Mouse (Mus musculus): Measurements from ENCODE around the gene Ap5m1. TPM values are rescaled to one million over a fixed set of nuclear protein-coding genes. Genes with fewer than 3 reads are reported as not detected.

Gene Ap5m1
- polyA plus RNA-seq, 1 experiment from 2014 or later, result 26.4 TPM

- no peak overlapping the region for H3K9ac ChIP-seq (ENCODE audit: low read length)
- no peak for ATAC-seq (ENCODE audit: insufficient read depth, low FRiP score)
- no peaks in the 10 kb centered on the region for H3K27me3 ChIP-seq (ENCODE audit: control insufficient read depth, insufficient read depth, low read length)
- 82% methylated on average over 2 of the region's 2 CpGs for WGBS
- no peaks in the 10 kb centered on the region for H3K9me3 ChIP-seq (replicated peaks; ENCODE audit: control insufficient read depth, low read length)
- no peak overlapping the region for H3K4me3 ChIP-seq (replicated peaks; ENCODE audit: low read length)
- no peaks in the 10 kb centered on the region for H3K36me3 ChIP-seq (ENCODE audit: control insufficient read depth, insufficient read depth, low read length)
- no peak overlapping the region for H3K27ac ChIP-seq (ENCODE audit: low read length)
- no peaks in the 10 kb centered on the region for H3K4me1 ChIP-seq (ENCODE audit: control insufficient read depth, insufficient read depth, low read length)
- no peak overlapping the region for H3K4me2 ChIP-seq (ENCODE audit: low read depth, low read length)
Observed at GRCm38 (mm10) chr14:49072837-49073236, 6.9 kb downstream of the Ap5m1 start.

- H3K27ac ChIP-seq (ENCODE audit: low read length), result no peak overlapping the region
- WGBS, result 97% methylated on average over 7 of the region's 7 CpGs
- H3K4me3 ChIP-seq (replicated peaks; ENCODE audit: low read length), result no peak overlapping the region
- no peaks in the 10 kb centered on the region for H3K9me3 ChIP-seq (replicated peaks; ENCODE audit: control insufficient read depth, low read length)
- no peak overlapping the region for H3K9ac ChIP-seq (ENCODE audit: low read length)
- H3K4me2 ChIP-seq (ENCODE audit: low read depth, low read length), result no peak overlapping the region
- no peaks in the 10 kb centered on the region for H3K27me3 ChIP-seq (ENCODE audit: control insufficient read depth, insufficient read depth, low read length)
- ATAC-seq (ENCODE audit: insufficient read depth, low FRiP score), result no peak
- H3K4me1 ChIP-seq (ENCODE audit: control insufficient read depth, insufficient read depth, low read length), result no peaks in the 10 kb centered on the region
- no peaks in the 10 kb centered on the region for H3K36me3 ChIP-seq (ENCODE audit: control insufficient read depth, insufficient read depth, low read length)
Observed at GRCm38 (mm10) chr14:49073896-49074295, 8.0 kb downstream of the Ap5m1 start.

GRCm38 (mm10) chr14:49074361-49074760 lies 8.5 kb downstream of the Ap5m1 start:
- Histone ChIP-seq H3K4me3 (replicated peaks; ENCODE audit: low read length) (no peak overlapping the region), H3K27ac (ENCODE audit: low read length) (no peak overlapping the region), H3K36me3 (ENCODE audit: control insufficient read depth, insufficient read depth, low read length) (no peaks in the 10 kb centered on the region), H3K9ac (ENCODE audit: low read length) (no peak overlapping the region), H3K9me3 (replicated peaks; ENCODE audit: control insufficient read depth, low read length) (no peaks in the 10 kb centered on the region), H3K4me2 (ENCODE audit: low read depth, low read length) (no peak overlapping the region), H3K27me3 (ENCODE audit: control insufficient read depth, insufficient read depth, low read length) (no peaks in the 10 kb centered on the region), H3K4me1 (ENCODE audit: control insufficient read depth, insufficient read depth, low read length) (no peaks in the 10 kb centered on the region)
- no peak for ATAC-seq (ENCODE audit: insufficient read depth, low FRiP score)
- 70% methylated on average over 2 of the region's 2 CpGs for WGBS

- Histone ChIP-seq H3K4me2 (ENCODE audit: low read depth, low read length) (no peak overlapping the region), H3K27me3 (ENCODE audit: control insufficient read depth, insufficient read depth, low read length) (no peaks in the 10 kb centered on the region), H3K4me1 (ENCODE audit: control insufficient read depth, insufficient read depth, low read length) (no peaks in the 10 kb centered on the region), H3K9me3 (replicated peaks; ENCODE audit: control insufficient read depth, low read length) (no peaks in the 10 kb centered on the region), H3K4me3 (replicated peaks; ENCODE audit: low read length) (no peak overlapping the region), H3K36me3 (ENCODE audit: control insufficient read depth, insufficient read depth, low read length) (no peaks in the 10 kb centered on the region), H3K9ac (ENCODE audit: low read length) (no peak overlapping the region), H3K27ac (ENCODE audit: low read length) (no peak overlapping the region)
- 93% methylated on average over 2 of the region's 2 CpGs for WGBS
- no peak for ATAC-seq (ENCODE audit: insufficient read depth, low FRiP score)
Observed at GRCm38 (mm10) chr14:49078820-49079219, 12.9 kb downstream of the Ap5m1 start.

GRCm38 (mm10) chr14:49086522-49086921 lies 20.6 kb downstream of the Ap5m1 start:
- no peak overlapping the region for H3K9ac ChIP-seq (ENCODE audit: low read length)
- WGBS, result 87% methylated on average over 4 of the region's 4 CpGs
- peaks cover 7% of the 10 kb centered on the region; the same call in 1 of the 2 replicates for H3K36me3 ChIP-seq (ENCODE audit: control insufficient read depth, insufficient read depth, low read length)
- no peak for ATAC-seq (ENCODE audit: insufficient read depth, low FRiP score)
- no peaks in the 10 kb centered on the region for H3K27me3 ChIP-seq (ENCODE audit: control insufficient read depth, insufficient read depth, low read length)
- H3K27ac ChIP-seq (ENCODE audit: low read length), result no peak overlapping the region
- no peak overlapping the region for H3K4me2 ChIP-seq (ENCODE audit: low read depth, low read length)
- H3K4me3 ChIP-seq (replicated peaks; ENCODE audit: low read length), result no peak overlapping the region
- no peaks in the 10 kb centered on the region for H3K9me3 ChIP-seq (replicated peaks; ENCODE audit: control insufficient read depth, low read length)
- H3K4me1 ChIP-seq (ENCODE audit: control insufficient read depth, insufficient read depth, low read length), result no peaks in the 10 kb centered on the region

- WGBS, result 69% methylated on average over 14 of the region's 14 CpGs
- H3K27me3 ChIP-seq (ENCODE audit: control insufficient read depth, insufficient read depth, low read length), result no peaks in the 10 kb centered on the region
- peaks cover 7% of the 10 kb centered on the region; the same call in 1 of the 2 replicates for H3K36me3 ChIP-seq (ENCODE audit: control insufficient read depth, insufficient read depth, low read length)
- no peaks in the 10 kb centered on the region for H3K9me3 ChIP-seq (replicated peaks; ENCODE audit: control insufficient read depth, low read length)
- H3K9ac ChIP-seq (ENCODE audit: low read length), result no peak overlapping the region
- no peak overlapping the region for H3K4me2 ChIP-seq (ENCODE audit: low read depth, low read length)
- H3K4me1 ChIP-seq (ENCODE audit: control insufficient read depth, insufficient read depth, low read length), result no peaks in the 10 kb centered on the region
- no peak for ATAC-seq (ENCODE audit: insufficient read depth, low FRiP score)
- no peak overlapping the region for H3K4me3 ChIP-seq (replicated peaks; ENCODE audit: low read length)
- H3K27ac ChIP-seq (ENCODE audit: low read length), result no peak overlapping the region
Observed at GRCm38 (mm10) chr14:49088155-49089048, 22.5 kb downstream of the Ap5m1 start.

GRCm38 (mm10) chr14:49089461-49090058 lies 23.7 kb downstream of the Ap5m1 start:
- no peak overlapping the region for H3K9ac ChIP-seq (ENCODE audit: low read length)
- H3K4me2 ChIP-seq (ENCODE audit: low read depth, low read length), result no peak overlapping the region
- H3K27me3 ChIP-seq (ENCODE audit: control insufficient read depth, insufficient read depth, low read length), result no peaks in the 10 kb centered on the region
- 28% methylated on average over 6 of the region's 6 CpGs for WGBS
- H3K27ac ChIP-seq (ENCODE audit: low read length), result no peak overlapping the region
- no peak for ATAC-seq (ENCODE audit: insufficient read depth, low FRiP score)
- peaks cover 7% of the 10 kb centered on the region; the same call in 1 of the 2 replicates for H3K36me3 ChIP-seq (ENCODE audit: control insufficient read depth, insufficient read depth, low read length)
- H3K4me3 ChIP-seq (replicated peaks; ENCODE audit: low read length), result no peak overlapping the region
- no peaks in the 10 kb centered on the region for H3K4me1 ChIP-seq (ENCODE audit: control insufficient read depth, insufficient read depth, low read length)
- no peaks in the 10 kb centered on the region for H3K9me3 ChIP-seq (replicated peaks; ENCODE audit: control insufficient read depth, low read length)

GRCm38 (mm10) chr14:49090102-49090501 lies 24.2 kb downstream of the Ap5m1 start:
- Histone ChIP-seq H3K27me3 (ENCODE audit: control insufficient read depth, insufficient read depth, low read length) (no peaks in the 10 kb centered on the region), H3K9me3 (replicated peaks; ENCODE audit: control insufficient read depth, low read length) (no peaks in the 10 kb centered on the region), H3K36me3 (ENCODE audit: control insufficient read depth, insufficient read depth, low read length) (peaks cover 7% of the 10 kb centered on the region; the same call in 1 of the 2 replicates), H3K4me3 (replicated peaks; ENCODE audit: low read length) (no peak overlapping the region), H3K9ac (ENCODE audit: low read length) (no peak overlapping the region), H3K27ac (ENCODE audit: low read length) (no peak overlapping the region), H3K4me1 (ENCODE audit: control insufficient read depth, insufficient read depth, low read length) (no peaks in the 10 kb centered on the region), H3K4me2 (ENCODE audit: low read depth, low read length) (no peak overlapping the region)
- 62% methylated on average over 5 of the region's 5 CpGs for WGBS
- no peak for ATAC-seq (ENCODE audit: insufficient read depth, low FRiP score)

- WGBS, result 99% methylated on average over 4 of the region's 4 CpGs
- H3K27me3 ChIP-seq (ENCODE audit: control insufficient read depth, insufficient read depth, low read length), result no peaks in the 10 kb centered on the region
- no peaks in the 10 kb centered on the region for H3K9me3 ChIP-seq (replicated peaks; ENCODE audit: control insufficient read depth, low read length)
- H3K4me3 ChIP-seq (replicated peaks; ENCODE audit: low read length), result no peak overlapping the region
- H3K4me1 ChIP-seq (ENCODE audit: control insufficient read depth, insufficient read depth, low read length), result no peaks in the 10 kb centered on the region
- no peak overlapping the region for H3K27ac ChIP-seq (ENCODE audit: low read length)
- no peak for ATAC-seq (ENCODE audit: insufficient read depth, low FRiP score)
- H3K36me3 ChIP-seq (ENCODE audit: control insufficient read depth, insufficient read depth, low read length), result peaks cover 7% of the 10 kb centered on the region; the same call in 1 of the 2 replicates
- H3K4me2 ChIP-seq (ENCODE audit: low read depth, low read length), result no peak overlapping the region
- no peak overlapping the region for H3K9ac ChIP-seq (ENCODE audit: low read length)
Observed at GRCm38 (mm10) chr14:49091277-49091676, 25.4 kb downstream of the Ap5m1 start.

Measured in stomach, embryonic 16.5 days (tissue).